Mouse (Mus musculus) inflammation-experienced regulatory T-cells, adult 6 months (primary cell): ENCODE results near the gene Gm10382. TPM values are rescaled to one million over a fixed set of nuclear protein-coding genes. Genes with fewer than 3 reads are reported as not detected.
"Not testable (repeated sequence)": the region's sequence is repeated elsewhere in the genome, so short reads cannot be mapped to it uniquely, and the experiment has no call there.

Source experiments
- ATAC-seq: one replicate; pipeline ENCODE4 v1.8.0; 2017
- polyA plus RNA-seq, 3 experiments: library from polyadenylated mRNA; unstranded; fragments of 100-300 nt; shearing (Covaris generic); gene quantifications; one replicate each; pipeline ENCODE4 v1.2.1; 2017

Gm10382 gene
- polyA plus RNA-seq, 3 experiments from 2014 or later: 0.65 to 1.1 (median 1.0) TPM

- ATAC-seq: peak; percentile 69
Measured at GRCm38 (mm10) chr5:125393622-125394603, 4.8 kb downstream of the Gm10382 start.

DNA sequence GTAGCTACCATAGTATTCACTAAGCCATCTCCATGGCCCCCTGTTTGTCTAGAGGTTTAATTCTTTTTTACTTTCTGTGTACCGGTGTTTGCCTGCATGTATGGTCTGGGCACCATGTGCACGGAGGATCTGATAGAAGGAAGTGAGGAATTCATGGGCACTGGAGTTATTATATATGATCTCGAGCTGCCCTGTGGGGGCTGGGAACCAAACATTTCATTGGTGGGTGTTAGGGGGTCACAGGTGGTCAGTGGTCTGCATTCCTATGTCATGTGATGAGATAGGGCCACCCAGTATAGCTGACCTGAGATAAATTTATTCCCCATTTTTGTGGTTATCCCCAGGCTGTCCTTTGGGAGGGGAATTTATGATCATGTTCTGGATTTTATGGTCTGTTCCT is 5.9 kb downstream of the Gm10382 start:
- ATAC-seq: no peak

DNA sequence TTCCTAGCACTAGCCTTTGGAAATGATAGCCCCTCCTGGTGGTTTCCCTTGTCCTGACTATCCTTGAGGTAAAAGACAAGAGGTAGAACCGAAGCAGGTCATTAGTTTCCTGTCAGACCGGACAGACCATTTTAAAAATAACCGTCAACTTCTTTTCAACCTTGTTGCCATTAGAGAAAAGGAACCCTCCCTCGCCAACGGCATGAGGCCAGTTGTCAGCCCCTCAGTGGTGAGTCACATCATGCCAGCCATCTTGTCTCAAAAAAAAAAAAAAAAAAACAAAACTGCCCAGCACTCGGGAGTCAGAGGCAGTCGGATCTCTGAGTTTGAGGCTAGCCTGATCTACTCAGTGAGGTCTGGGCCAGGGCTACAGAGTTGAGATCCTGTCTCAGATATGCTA is 11.8 kb downstream of the Gm10382 start:
- ATAC-seq: no peak

DNA sequence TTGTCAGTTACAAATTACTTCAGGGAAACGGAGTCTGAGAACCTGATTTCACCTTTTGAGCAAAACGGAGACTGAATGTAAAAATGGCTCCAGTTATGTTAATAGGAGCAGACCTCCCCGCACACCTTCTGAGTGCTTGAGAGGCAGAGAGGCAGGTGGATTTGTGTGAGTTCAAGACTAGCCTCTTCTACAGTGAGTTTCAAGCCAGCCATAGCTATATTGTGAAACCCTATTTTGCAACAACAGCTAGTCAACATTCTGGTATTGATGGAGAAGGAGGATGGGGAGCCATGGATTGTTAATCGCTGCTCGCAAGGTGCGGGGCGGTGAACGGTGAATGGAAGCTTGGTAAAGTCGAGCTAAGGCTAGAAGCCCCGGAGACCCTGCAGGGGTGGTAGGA is 13.4 kb downstream of the Gm10382 start:
- ATAC-seq: no peak

DNA sequence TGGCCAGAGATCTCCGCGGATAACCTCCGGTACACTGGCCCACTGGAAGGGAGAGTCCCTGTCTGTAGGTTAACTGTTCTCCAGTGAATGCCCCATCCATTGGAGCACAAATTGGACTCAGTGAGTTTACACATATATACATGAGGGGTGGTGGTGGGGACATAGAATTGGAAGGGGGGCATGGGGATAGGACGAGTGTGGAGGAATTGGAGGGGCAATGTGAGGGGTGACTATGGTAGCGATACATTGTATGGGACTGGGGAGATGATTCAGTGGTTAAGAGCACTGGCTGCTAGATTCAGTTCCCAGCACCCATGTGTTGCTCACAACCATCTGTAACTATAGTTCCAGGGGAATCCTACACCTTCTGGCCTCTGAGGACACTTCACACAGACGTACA is 13.9 kb downstream of the Gm10382 start:
- ATAC-seq: no peak

DNA sequence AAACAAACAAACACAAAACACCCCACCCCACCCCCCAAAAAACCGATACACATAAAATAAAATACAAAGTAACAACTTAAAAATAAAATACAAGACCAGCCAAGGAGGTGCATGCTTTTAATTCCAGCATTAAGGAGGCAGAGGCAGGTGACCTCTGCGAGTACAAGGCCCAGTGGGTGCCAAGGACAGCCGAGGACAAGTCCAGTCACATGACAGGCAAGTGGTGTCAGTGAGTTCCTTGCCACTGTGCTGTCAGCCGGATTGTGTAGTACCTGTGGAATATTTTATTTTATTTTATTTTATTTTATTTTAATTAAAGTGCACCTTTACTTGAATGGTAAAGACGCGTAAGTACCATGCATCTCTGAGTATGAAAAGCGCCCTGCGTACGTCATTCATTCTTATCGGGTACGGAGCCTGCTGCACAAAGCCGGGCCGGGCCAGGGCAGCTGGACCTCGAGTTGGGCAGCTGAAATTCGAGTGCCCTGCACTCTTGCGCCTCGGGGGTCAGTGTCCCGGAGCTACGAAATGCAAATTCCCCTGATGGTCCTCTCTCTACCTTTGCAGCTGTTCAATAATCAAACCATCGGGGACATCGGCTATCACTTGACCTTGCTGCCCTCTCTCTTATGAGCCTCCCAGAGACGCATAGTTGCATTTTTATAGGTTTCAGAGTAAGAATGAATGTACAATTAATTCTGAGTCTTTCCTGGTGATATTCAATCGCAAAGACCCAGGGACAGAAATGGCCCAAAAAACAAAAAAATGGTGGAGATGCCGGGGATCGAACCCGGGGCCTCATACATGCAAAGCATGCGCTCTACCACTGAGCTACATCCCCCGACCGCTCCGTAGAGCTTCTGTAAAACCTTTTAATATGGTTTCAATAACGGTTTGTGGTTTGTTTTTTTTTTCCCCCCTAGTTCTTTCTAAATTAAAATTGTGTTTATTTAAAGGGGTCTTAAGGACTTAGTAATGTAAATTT is 14.7 kb downstream of the Gm10382 start:
- no peak for ATAC-seq

- ATAC-seq: no peak
Measured at GRCm38 (mm10) chr5:125404536-125404902, 15.4 kb downstream of the Gm10382 start.

GRCm38 (mm10) chr5:125404903-125405545 is 15.9 kb downstream of the Gm10382 start:
- peak; percentile 7 for ATAC-seq

GRCm38 (mm10) chr5:125405546-125406248 is 16.6 kb downstream of the Gm10382 start:
- ATAC-seq: peak; percentile 63

DNA sequence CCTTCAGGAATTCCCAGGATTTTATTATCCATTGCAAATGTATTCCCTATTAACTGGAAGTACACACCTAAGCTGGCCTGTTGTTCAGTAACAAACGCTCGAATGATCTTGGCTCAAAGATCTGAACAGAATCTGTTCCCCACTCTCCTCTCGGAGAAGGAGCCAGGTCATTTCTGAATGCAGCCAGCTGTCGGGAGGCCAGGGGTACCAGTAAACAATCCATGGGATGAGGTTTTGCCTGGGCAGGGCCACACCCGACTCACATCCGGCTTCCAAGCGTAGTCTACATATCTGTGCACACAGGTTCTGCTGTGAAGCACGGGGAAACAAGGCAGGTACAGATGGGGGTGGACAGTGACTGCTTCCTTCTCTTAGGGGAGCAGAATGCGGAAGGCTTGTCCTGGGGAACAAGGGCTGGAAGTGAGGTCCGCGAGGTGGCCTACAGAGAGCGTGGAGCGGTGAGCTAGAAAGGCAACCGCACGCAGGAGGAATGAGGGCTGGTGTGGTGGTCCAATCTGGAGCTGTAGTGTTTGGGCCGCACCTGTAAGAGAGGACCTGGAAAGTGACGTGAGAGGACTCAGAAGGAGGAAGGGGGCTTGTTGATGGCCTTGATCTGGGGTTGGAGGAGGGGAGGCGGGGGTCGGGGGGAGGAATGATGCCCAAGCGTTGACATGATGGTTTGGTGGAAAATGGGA is 17.3 kb downstream of the Gm10382 start:
- peak; percentile 70 for ATAC-seq

DNA sequence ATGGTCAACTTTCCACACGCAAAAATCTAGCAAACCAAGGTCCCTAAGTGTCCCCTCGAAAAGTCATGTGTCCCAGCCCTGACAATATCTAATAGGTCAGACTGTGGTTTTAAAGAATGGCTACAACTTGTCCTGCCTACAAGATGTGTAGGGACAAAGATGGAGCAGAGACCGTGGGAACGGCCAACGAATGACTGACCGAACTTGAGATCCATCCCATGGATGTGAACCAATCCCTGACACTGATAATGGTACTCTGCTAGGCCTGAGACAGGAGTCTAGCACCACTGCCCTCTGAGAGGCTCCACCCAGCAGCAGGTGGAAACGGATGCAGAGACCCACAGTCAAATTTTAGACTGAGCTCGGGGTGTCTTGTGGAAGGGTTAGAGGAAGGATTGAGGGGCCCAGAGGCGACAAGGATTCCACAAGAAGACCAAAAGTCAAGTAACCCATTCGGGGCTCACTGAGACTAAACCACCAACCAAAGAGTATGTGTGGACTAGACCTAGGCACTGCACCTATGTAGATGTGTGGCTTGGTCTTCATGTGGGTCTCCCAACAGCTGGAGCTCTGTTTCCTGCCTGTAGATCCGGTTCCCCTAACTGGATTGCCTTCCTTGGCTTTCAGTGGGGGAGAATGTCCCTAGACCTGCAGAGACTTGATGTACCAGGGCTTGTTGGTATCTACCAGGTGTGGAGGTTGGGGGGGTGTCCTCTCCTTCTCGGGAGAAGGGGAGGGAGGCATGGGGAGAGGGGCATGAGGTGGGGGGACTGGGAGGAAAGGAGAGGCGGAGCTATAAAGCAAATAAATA is 18.1 kb downstream of the Gm10382 start:
- no peak for ATAC-seq

DNA sequence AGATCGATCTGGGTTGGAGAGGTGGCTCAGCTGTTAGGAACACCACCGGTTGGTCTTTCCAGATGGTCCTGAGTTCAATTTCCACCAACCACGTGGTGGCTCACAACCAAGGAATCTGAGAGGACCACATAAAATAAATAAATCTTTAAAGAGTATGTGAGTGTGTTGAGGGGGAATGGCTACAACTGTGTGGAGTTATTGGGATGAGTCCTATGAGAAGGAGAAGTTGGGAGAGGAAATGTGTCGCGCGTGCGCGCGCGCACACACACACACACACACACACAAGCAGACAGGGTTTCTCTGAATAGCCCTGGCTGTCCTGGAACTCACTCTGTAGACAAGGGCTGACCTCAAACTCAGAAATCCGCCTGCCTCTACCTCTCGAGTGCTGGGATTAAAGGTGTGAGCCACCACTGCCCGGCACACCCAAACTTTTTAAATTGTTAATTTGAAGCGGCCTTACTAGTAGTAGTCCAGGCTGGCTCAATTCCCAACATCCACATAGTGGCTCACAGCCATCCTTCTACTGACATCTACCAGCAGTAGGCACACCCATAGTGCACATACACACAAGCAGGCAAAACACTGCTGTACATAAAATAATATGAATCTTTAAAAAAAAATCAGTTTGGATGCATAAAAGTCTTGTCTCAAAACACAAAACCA is 18.9 kb downstream of the Gm10382 start:
- ATAC-seq: no peak

DNA sequence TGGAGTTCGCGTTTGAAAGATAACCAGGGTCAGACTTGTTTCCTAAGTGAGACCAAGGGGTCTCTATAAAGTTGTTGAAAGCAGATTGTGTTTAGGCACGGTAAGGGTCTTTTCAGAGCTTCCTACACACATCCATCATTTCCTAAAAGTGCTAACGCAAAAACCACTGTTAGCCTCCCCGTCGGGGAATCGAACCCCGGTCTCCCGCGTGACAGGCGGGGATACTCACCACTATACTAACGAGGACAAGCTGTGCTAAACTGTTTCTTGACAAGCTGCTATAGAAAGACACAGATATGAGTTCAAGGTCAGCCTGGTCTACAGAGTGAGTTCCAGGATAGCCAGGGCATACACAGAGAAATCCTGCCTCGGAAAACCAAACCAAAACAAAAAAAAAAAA is 19.7 kb downstream of the Gm10382 start:
- ATAC-seq: peak; percentile 14

GRCm38 (mm10) chr5:125409348-125410090 is 20.4 kb downstream of the Gm10382 start:
- ATAC-seq: no peak

DNA sequence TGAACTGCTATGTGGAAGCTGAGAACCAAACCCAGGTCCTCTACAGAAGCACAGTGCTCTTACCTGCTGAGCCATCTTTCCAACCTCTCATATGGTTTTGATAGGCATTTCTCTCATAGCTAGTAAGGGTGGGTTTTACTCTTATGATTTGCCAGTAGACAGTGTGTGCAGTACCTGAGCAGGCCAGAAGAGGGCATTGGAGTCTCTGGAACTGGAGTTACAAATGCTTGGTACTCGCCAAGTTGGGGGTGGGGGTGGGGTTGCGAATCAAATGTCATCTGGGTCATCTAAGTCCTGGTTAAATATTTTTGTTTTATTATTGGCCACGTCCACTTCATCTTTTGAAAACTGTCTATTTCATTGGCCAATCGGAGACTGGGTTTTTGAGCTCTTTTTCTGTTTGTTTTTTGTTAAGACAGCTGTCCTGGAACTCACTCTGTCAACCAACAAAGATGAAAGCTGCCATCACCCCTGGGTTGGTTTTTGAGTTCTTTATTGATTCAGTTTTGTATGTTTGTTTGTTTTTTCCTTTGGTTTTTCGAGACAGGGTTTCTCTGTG is 22.9 kb downstream of the Gm10382 start:
- no peak for ATAC-seq

- not testable (repeated sequence) for ATAC-seq
Measured at GRCm38 (mm10) chr5:125412536-125412935, 23.4 kb downstream of the Gm10382 start.

DNA sequence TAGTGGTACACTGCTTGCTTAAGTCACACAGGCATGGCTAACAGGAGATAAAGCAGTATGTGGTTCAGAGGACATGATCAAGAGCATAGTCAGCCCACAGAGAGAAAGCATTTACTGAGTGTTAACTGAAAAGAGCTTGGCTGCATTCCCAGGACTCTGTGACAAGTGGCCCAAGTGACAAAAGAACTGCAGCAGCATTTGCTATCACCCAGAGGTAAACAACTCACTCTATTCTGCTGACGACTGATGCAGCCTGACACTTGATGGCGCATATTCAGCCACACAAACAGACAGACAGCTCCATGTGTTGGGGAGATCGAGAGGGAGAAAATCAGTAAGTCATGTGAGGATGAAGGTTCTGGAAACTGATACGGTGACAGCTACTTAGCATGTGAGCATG is 24.6 kb downstream of the Gm10382 start:
- no peak for ATAC-seq

DNA sequence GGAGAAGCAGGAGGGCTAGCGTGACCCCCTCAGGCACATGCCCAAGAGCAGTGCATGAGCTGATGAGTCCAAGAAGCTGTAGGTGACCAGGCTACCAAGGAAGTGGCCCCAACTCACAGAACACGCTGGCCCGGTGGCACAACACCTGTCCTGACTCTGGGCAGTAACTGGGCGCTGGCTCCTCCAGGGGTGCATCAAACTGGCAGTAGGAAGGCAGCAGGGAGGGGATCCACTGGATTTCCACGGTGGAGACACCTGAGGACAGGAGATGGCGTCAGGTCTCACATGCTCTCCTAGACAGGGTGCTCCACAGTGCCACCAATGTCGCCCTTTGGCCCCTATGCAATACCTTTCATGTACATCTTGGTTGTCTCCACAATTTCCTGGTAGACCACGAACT is 27.1 kb downstream of the Gm10382 start:
- ATAC-seq: no peak

- ATAC-seq: no peak
Measured at GRCm38 (mm10) chr5:125418636-125419035, 29.5 kb downstream of the Gm10382 start.
